In the genomic region with DNA sequence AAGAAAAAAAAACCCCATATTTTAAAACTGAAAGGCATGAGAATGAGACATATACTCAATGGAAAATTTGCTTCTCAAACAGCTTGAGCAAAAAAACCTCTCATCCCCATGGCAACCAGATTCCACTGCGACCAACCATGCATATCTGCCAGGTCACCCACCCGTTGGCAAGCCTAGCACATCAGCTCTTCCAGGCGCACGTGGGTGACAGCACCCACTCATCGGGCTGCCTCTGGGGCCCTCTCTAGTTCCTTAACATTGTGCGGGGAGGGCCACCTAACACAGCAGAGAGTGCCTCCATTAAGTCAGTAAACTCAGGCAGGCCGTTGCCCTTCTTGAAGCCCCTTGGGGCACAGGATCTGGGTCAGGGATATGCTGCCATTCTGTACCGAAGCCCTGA, we compare ENCODE assay signal across 9 mouse cellular contexts. TPM values are rescaled to one million over a fixed set of nuclear protein-coding genes. Genes with fewer than 3 reads are reported as not detected.
DNase-seq lines count a peak whose midpoint lies in the region; ATAC-seq lines count a peak whose summit lies in the region.
"Had no signal": no experiment of that assay in that cellular context is flagged by ENCODE, and none has a peak within 500 bp of the region (broad histone marks: within the 10 kb centered on the region; RNA-seq: fewer than 3 reads in every experiment).

No protein-coding gene starts in this region.

- 43% methylated on average over 8 of the region's 8 CpGs for WGBS in hindbrain, embryonic 15.5 days
- 67% methylated on average over 8 of the region's 8 CpGs for WGBS in hindbrain, embryonic 12.5 days
- WGBS in liver, embryonic 11.5 days, result 73% methylated on average over 8 of the region's 8 CpGs

- peak; percentile 49 for ATAC-seq in hindbrain, embryonic 15.5 days (ENCODE audit: low FRiP score, low read depth)
- no peak for ATAC-seq in hindbrain, embryonic 12.5 days (ENCODE audit: low FRiP score)
- no peak for ATAC-seq in liver, embryonic 11.5 days (replicated peaks; ENCODE audit: low FRiP score)

- peaks cover 10% of the 10 kb centered on the region for H3K4me1 ChIP-seq in hindbrain, embryonic 15.5 days (replicated peaks)
- peaks cover 8% of the 10 kb centered on the region for H3K4me1 ChIP-seq in hindbrain, embryonic 12.5 days
- H3K4me1 ChIP-seq in liver, embryonic 11.5 days (replicated peaks; ENCODE audit: control insufficient read depth, insufficient read depth, low read length), result 0 out of 2 replicates have a peak, but pooled peaks cover 8% of the 10 kb centered on the region

- DNase-seq in frontal cortex, postnatal 10 days (ENCODE audit: low spot score in 2 of 2), result peak; percentile 76 to 88
- peak; percentile 87 for DNase-seq in layer of hippocampus, postnatal 36 days
- peak; percentile 96 for DNase-seq in right cerebral cortex, adult 18-20 months
- no peak for DNase-seq in liver, embryonic 11.5 days (ENCODE audit: low spot score)
- no peak for DNase-seq in lung, postnatal 14 days
- no peak for DNase-seq in embryo, embryonic 9.5 days (ENCODE audit: extremely low spot score)

- peak overlapping the region; percentile 53; the same call in 1 of the 2 replicates for H3K27ac ChIP-seq in hindbrain, embryonic 15.5 days (replicated peaks)
- H3K27ac ChIP-seq in hindbrain, embryonic 12.5 days, result no peak overlapping the region
- no peak overlapping the region for H3K27ac ChIP-seq in liver, embryonic 11.5 days (ENCODE audit: low read depth, low read length)
- H3K27ac ChIP-seq: heart, embryonic 15.5 days had no signal

- H3K36me3 ChIP-seq in hindbrain, embryonic 15.5 days, result no peaks in the 10 kb centered on the region
- 0 out of 2 replicates have a peak, but pooled peaks cover 2% of the 10 kb centered on the region for H3K36me3 ChIP-seq in hindbrain, embryonic 12.5 days
- H3K36me3 ChIP-seq in liver, embryonic 11.5 days (ENCODE audit: control insufficient read depth, insufficient read depth, low read length), result no peaks in the 10 kb centered on the region
- H3K36me3 ChIP-seq: heart, embryonic 15.5 days had no signal

- H3K9me3 ChIP-seq in hindbrain, embryonic 15.5 days, result no peaks in the 10 kb centered on the region
- no peaks in the 10 kb centered on the region for H3K9me3 ChIP-seq in hindbrain, embryonic 12.5 days (replicated peaks)
- H3K9me3 ChIP-seq in liver, embryonic 11.5 days (ENCODE audit: control insufficient read depth, low read length), result no peaks in the 10 kb centered on the region
- H3K9me3 ChIP-seq: heart, embryonic 15.5 days had no signal

- H3K9ac ChIP-seq in hindbrain, embryonic 15.5 days, result no peak overlapping the region
- no peak overlapping the region for H3K9ac ChIP-seq in hindbrain, embryonic 12.5 days
- no peak overlapping the region for H3K9ac ChIP-seq in liver, embryonic 11.5 days (ENCODE audit: low read depth, low read length)
- H3K9ac ChIP-seq: heart, embryonic 15.5 days had no signal

- no peak overlapping the region for H3K4me3 ChIP-seq in hindbrain, embryonic 15.5 days
- no peak overlapping the region for H3K4me3 ChIP-seq in hindbrain, embryonic 12.5 days
- H3K4me3 ChIP-seq in liver, embryonic 11.5 days (ENCODE audit: low read depth, low read length), result no peak overlapping the region
- H3K4me3 ChIP-seq: heart, embryonic 15.5 days had no signal

- H3K27me3 ChIP-seq in hindbrain, embryonic 15.5 days, result no peaks in the 10 kb centered on the region
- H3K27me3 ChIP-seq in hindbrain, embryonic 12.5 days, result no peaks in the 10 kb centered on the region
- H3K27me3 ChIP-seq in liver, embryonic 11.5 days (replicated peaks; ENCODE audit: control insufficient read depth, insufficient read depth, low read length), result no peaks in the 10 kb centered on the region
- H3K27me3 ChIP-seq: heart, embryonic 15.5 days had no signal

- no peak overlapping the region for H3K4me2 ChIP-seq in hindbrain, embryonic 15.5 days
- H3K4me2 ChIP-seq in hindbrain, embryonic 12.5 days (replicated peaks), result no peak overlapping the region
- H3K4me2 ChIP-seq in liver, embryonic 11.5 days, result no peak overlapping the region
- H3K4me2 ChIP-seq: heart, embryonic 15.5 days had no signal

RNA-seq across cellular contexts. Expression of gene Chrna1, which starts 24.9 kb away (rescaled TPM):
- polyA plus RNA-seq in hindbrain, embryonic 15.5 days (2015; fragmentation: Nextera tagmentation; extraction: Ambion mirVana), result 0.24 and 0.26 TPM in 2 replicates
- polyA plus RNA-seq in hindbrain, embryonic 12.5 days (2016; fragmentation: Nextera tagmentation; extraction: Ambion mirVana), result 0.74 and 2.3 TPM in 2 replicates
- total RNA-seq in layer of hippocampus, postnatal 36 days (2021), result under 1 TPM; 0.33 to 0.40 TPM
- polyA plus RNA-seq in liver, embryonic 11.5 days (2014; fragmentation: Nextera tagmentation; extraction: Ambion mirVana), result 0.66 and 0.70 TPM in 2 replicates

Comparison
In these comparisons a context has a peak if more than half of its experiments do, and no peak if none do; other contexts are left out.
1. DNase-seq: peak in frontal cortex, postnatal 10 days (2 of 2), layer of hippocampus, postnatal 36 days (2 of 2) and right cerebral cortex, adult 18-20 months (single experiment); none in liver, embryonic 11.5 days (single experiment), lung, postnatal 14 days (single experiment) and embryo, embryonic 9.5 days (single experiment).